Mouse (Mus musculus) cerebellum, adult 2 months (tissue): ENCODE measurements around the gene Fam78a.

Source experiments
- CTCF ChIP-seq: fragments of 200-500 bp; IDR thresholded peaks from 2 replicates; pipeline ENCODE4 v1.5.1; 2011; ENCODE audit warnings: low read depth, mild to moderate bottlenecking, control low read depth, low read length, moderate library complexity, borderline replicate concordance; ENCODE audit not compliant: insufficient read depth
- POLR2A ChIP-seq: fragments of 200-500 bp; IDR thresholded peaks from 2 replicates; pipeline ENCODE4 v1.6.1; 2011; ENCODE audit warnings: low read length, control low read depth, borderline replicate concordance; ENCODE audit not compliant: insufficient read depth

DNA sequence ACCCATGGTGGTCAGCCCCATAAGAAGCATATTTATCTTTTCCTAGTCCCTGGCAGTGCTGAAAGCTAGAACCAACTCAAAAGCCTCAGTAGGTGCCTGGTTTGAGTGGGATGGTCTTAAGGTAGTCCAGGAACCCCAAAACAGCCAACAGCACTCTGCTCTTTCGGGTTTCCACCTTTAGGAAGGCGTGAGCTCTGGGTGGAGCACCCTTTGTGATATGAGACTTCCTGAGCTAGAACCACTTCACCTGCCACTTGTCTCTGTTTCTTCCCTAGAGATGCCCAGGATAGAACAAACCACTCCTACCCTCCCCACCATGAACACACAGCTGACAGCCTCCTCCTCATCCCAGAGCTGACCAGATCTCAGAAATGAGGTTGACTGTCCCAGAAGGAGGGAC is 27.3 kb downstream of the Fam78a start:
- TF ChIP-seq CTCF (no peak), POLR2A (no peak)
